In the genomic region with DNA sequence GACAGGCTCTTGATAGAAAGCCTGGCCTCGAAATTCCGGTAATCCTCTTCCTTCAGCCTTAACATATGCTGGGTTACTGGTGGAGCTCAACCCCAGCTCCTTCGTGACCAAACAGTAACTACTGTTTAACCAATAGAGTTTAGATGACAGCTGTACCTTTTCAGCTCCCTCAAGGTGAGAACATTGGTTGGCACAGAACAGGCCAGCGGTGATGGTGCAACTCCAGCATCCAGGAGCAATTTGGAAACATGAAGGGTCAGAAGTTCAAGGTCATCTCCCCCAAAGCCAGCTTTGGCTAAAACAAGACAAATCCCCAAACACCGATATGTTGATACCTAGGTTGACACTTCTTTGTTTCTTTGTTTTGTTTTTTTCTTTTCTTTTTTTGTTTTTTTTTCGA, we compare ENCODE assay signal across 8 mouse cellular contexts. TPM values are rescaled to one million over a fixed set of nuclear protein-coding genes. Genes with fewer than 3 reads are reported as not detected.
DNase-seq lines count a peak whose midpoint lies in the region; ATAC-seq and TF ChIP-seq lines count a peak whose summit lies in the region.

No protein-coding gene starts in this region.

- peak overlapping the region; percentile 62 for H3K4me3 ChIP-seq in lung, embryonic 15.5 days
- H3K4me3 ChIP-seq in embryonic facial prominence, embryonic 15.5 days (replicated peaks), result peak overlapping the region; percentile 63
- H3K4me3 ChIP-seq in intestine, postnatal 0 days (ENCODE audit: low read depth, low read length), result peak overlapping the region; percentile 68
- peak overlapping the region; percentile 59 for H3K4me3 ChIP-seq in neural tube, embryonic 14.5 days (ENCODE audit: low read depth, low read length)

- DNase-seq in lung, postnatal 14 days, result no peak
- no peak for DNase-seq in natural killer cell, adult 2 months (ENCODE audit: low spot score in 2 of 2)
- no peak for DNase-seq in cerebellum, postnatal 36 days
- no peak for DNase-seq in thymus, postnatal 0 days (ENCODE audit: low spot score)

- no peak for TF ChIP-seq CTCF in intestine, postnatal 0 days (IDR thresholded peaks at IDR 0.05; ENCODE audit: low read depth)

- H3K27me3 ChIP-seq in lung, embryonic 15.5 days, result no peaks in the 10 kb centered on the region
- 0 out of 2 replicates have a peak, but pooled peaks cover 3% of the 10 kb centered on the region for H3K27me3 ChIP-seq in embryonic facial prominence, embryonic 15.5 days
- no peaks in the 10 kb centered on the region for H3K27me3 ChIP-seq in intestine, postnatal 0 days (replicated peaks; ENCODE audit: control insufficient read depth, insufficient read depth, low read length)
- H3K27me3 ChIP-seq in neural tube, embryonic 14.5 days (ENCODE audit: control insufficient read depth, insufficient read depth, low read length), result no peaks in the 10 kb centered on the region

- 59% methylated on average over 6 of the region's 6 CpGs for WGBS in lung, embryonic 15.5 days
- WGBS in embryonic facial prominence, embryonic 15.5 days, result 61% methylated on average over 6 of the region's 6 CpGs
- WGBS in intestine, postnatal 0 days, result 67% methylated on average over 6 of the region's 6 CpGs
- WGBS in neural tube, embryonic 14.5 days, result 79% methylated on average over 6 of the region's 6 CpGs

- peak overlapping the region; percentile 67 for H3K9ac ChIP-seq in lung, embryonic 15.5 days
- H3K9ac ChIP-seq in embryonic facial prominence, embryonic 15.5 days, result no peak overlapping the region; the same call in 1 of the 2 replicates
- 0 out of 2 replicates have a peak overlapping the region, but pooled peaks have one; percentile 69 for H3K9ac ChIP-seq in intestine, postnatal 0 days (ENCODE audit: low read depth, low read length)
- peak overlapping the region; percentile 61; the same call in 1 of the 2 replicates for H3K9ac ChIP-seq in neural tube, embryonic 14.5 days (replicated peaks; ENCODE audit: low read depth, low read length)

- H3K27ac ChIP-seq in lung, embryonic 15.5 days, result peak overlapping the region; percentile 94; the same call in 1 of the 2 replicates
- H3K27ac ChIP-seq in embryonic facial prominence, embryonic 15.5 days (replicated peaks), result no peak overlapping the region
- H3K27ac ChIP-seq in intestine, postnatal 0 days (ENCODE audit: low read depth, low read length), result no peak overlapping the region
- H3K27ac ChIP-seq in neural tube, embryonic 14.5 days (ENCODE audit: low read depth, low read length), result peak overlapping the region; percentile 80; the same call in 1 of the 2 replicates

- peaks cover 39% of the 10 kb centered on the region for H3K4me1 ChIP-seq in lung, embryonic 15.5 days
- H3K4me1 ChIP-seq in embryonic facial prominence, embryonic 15.5 days, result peaks cover 37% of the 10 kb centered on the region
- 0 out of 2 replicates have a peak, but pooled peaks cover 3% of the 10 kb centered on the region for H3K4me1 ChIP-seq in intestine, postnatal 0 days (replicated peaks; ENCODE audit: control insufficient read depth, insufficient read depth, low read length)
- H3K4me1 ChIP-seq in neural tube, embryonic 14.5 days (ENCODE audit: control insufficient read depth, insufficient read depth, low read length), result peaks cover 5% of the 10 kb centered on the region; the same call in 1 of the 2 replicates

- H3K9me3 ChIP-seq in lung, embryonic 15.5 days, result no peaks in the 10 kb centered on the region
- H3K9me3 ChIP-seq in embryonic facial prominence, embryonic 15.5 days (replicated peaks), result no peaks in the 10 kb centered on the region
- no peaks in the 10 kb centered on the region for H3K9me3 ChIP-seq in intestine, postnatal 0 days (ENCODE audit: control insufficient read depth)
- no peaks in the 10 kb centered on the region for H3K9me3 ChIP-seq in neural tube, embryonic 14.5 days (ENCODE audit: control insufficient read depth, low read length)

- peak overlapping the region; percentile 94 for H3K4me2 ChIP-seq in lung, embryonic 15.5 days
- H3K4me2 ChIP-seq in embryonic facial prominence, embryonic 15.5 days (replicated peaks), result peak overlapping the region; percentile 87
- H3K4me2 ChIP-seq in intestine, postnatal 0 days (replicated peaks; ENCODE audit: low read depth), result peak overlapping the region; percentile 93
- peak overlapping the region; percentile 66 for H3K4me2 ChIP-seq in neural tube, embryonic 14.5 days (ENCODE audit: low read depth, low read length)

- no peaks in the 10 kb centered on the region for H3K36me3 ChIP-seq in lung, embryonic 15.5 days
- no peaks in the 10 kb centered on the region for H3K36me3 ChIP-seq in embryonic facial prominence, embryonic 15.5 days
- H3K36me3 ChIP-seq in intestine, postnatal 0 days (ENCODE audit: control insufficient read depth, insufficient read depth), result no peaks in the 10 kb centered on the region
- 0 out of 2 replicates have a peak, but pooled peaks cover 6% of the 10 kb centered on the region for H3K36me3 ChIP-seq in neural tube, embryonic 14.5 days (ENCODE audit: control insufficient read depth, insufficient read depth, low read length)

- no peak for ATAC-seq in lung, embryonic 15.5 days (ENCODE audit: borderline replicate concordance, extremely low read depth, low FRiP score, low TSS enrichment)
- no peak for ATAC-seq in embryonic facial prominence, embryonic 15.5 days (ENCODE audit: insufficient number of reproducible peaks, low FRiP score, low TSS enrichment, low read depth)
- ATAC-seq in intestine, postnatal 0 days, result no peak
- no peak for ATAC-seq in neural tube, embryonic 14.5 days (ENCODE audit: low read depth)

RNA-seq across cellular contexts. Expression of a gene that starts 3.3 kb away (rescaled TPM):
- polyA plus RNA-seq in lung, embryonic 15.5 days (2015; fragmentation: Nextera tagmentation; extraction: Ambion mirVana), result 8.8 and 10.0 TPM in 2 replicates
- polyA plus RNA-seq in embryonic facial prominence, embryonic 15.5 days (2015; fragmentation: Nextera tagmentation; extraction: Ambion mirVana), result 4.7 and 5.0 TPM in 2 replicates
- 9.6 and 9.9 TPM in 2 replicates for polyA plus RNA-seq in intestine, postnatal 0 days (2015; fragmentation: Nextera tagmentation; extraction: Ambion mirVana)
- polyA plus RNA-seq in neural tube, embryonic 14.5 days (2014; fragmentation: Nextera tagmentation; extraction: Ambion mirVana), result 9.8 and 9.9 TPM in 2 replicates
- 2.2 and 2.8 TPM in 2 replicates for polyA plus RNA-seq in thymus, postnatal 0 days (2015; fragmentation: Nextera tagmentation; extraction: Ambion mirVana)

RNA-seq across cellular contexts. Expression of a gene that starts 29.4 kb away (rescaled TPM):
- 534 and 547 TPM in 2 replicates for polyA plus RNA-seq in lung, embryonic 15.5 days (2015; fragmentation: Nextera tagmentation; extraction: Ambion mirVana)
- 244 and 280 TPM in 2 replicates for polyA plus RNA-seq in embryonic facial prominence, embryonic 15.5 days (2015; fragmentation: Nextera tagmentation; extraction: Ambion mirVana)
- polyA plus RNA-seq in intestine, postnatal 0 days (2015; fragmentation: Nextera tagmentation; extraction: Ambion mirVana), result 80.6 and 100 TPM in 2 replicates
- 110 and 128 TPM in 2 replicates for polyA plus RNA-seq in neural tube, embryonic 14.5 days (2014; fragmentation: Nextera tagmentation; extraction: Ambion mirVana)
- polyA plus RNA-seq in thymus, postnatal 0 days (2015; fragmentation: Nextera tagmentation; extraction: Ambion mirVana), result 427 and 439 TPM in 2 replicates

Comparison
In these comparisons a context has a peak if more than half of its experiments do, and no peak if none do; other contexts are left out.
1. H3K27ac ChIP-seq: peak in lung, embryonic 15.5 days (single experiment) and neural tube, embryonic 14.5 days (single experiment); none in embryonic facial prominence, embryonic 15.5 days (single experiment) and intestine, postnatal 0 days (single experiment).
2. Peak in every context shown above with its lines, with median percentiles within 50 percentile points of each other: H3K4me2 ChIP-seq and H3K4me3 ChIP-seq.